Comparison of ENCODE assay signal across 9 mouse cellular contexts in the genomic region with DNA sequence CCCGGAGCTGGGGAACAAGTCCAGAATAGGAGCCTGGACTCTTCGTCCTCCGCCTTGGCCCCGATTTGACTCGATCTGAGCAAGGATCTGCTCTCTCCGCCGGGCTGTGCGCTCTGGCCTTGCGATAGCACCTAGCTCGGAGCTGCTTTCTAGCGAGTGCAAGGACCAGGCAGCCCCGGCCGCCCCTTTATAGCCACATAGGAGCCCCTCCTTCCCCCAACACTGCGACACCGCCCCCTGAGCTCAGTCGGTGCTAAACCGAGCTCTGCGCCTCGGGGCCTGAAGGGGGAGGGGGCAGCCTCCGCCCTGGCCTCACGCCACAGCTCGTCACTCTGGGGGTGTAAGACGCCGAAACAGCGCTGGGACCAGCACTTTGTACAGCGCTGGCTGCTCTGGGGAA. TPM values are rescaled to one million over a fixed set of nuclear protein-coding genes. Genes with fewer than 3 reads are reported as not detected.
DNase-seq lines count a peak whose midpoint lies in the region; ATAC-seq and TF ChIP-seq lines count a peak whose summit lies in the region.
"Had no signal": no experiment of that assay in that cellular context is flagged by ENCODE, and none has a peak within 500 bp of the region (broad histone marks: within the 10 kb centered on the region; RNA-seq: fewer than 3 reads in every experiment).

A gene (minus strand): TSS at position 160 of the 400 bp plus-strand sequence.

- H3K4me1 ChIP-seq in thymus, adult 2 months (replicated peaks; ENCODE audit: control insufficient read depth, insufficient read depth, low read length), result no peaks in the 10 kb centered on the region
- peaks cover 4% of the 10 kb centered on the region for H3K4me1 ChIP-seq in embryonic fibroblast, embryonic 13.5 days (ENCODE audit: control insufficient read depth, insufficient read depth, low read length)
- peaks cover 15% of the 10 kb centered on the region for H3K4me1 ChIP-seq in heart, embryonic 10.5 days
- H3K4me1 ChIP-seq in kidney, embryonic 14.5 days (ENCODE audit: control insufficient read depth, insufficient read depth, low read length), result peaks cover 8% of the 10 kb centered on the region; the same call in 1 of the 2 replicates
- H3K4me1 ChIP-seq in limb, embryonic 13.5 days, result peaks cover 33% of the 10 kb centered on the region
- H3K4me1 ChIP-seq in midbrain, embryonic 16.5 days (ENCODE audit: control insufficient read depth, insufficient read depth, low read length), result peaks cover 14% of the 10 kb centered on the region

- peak within 1 kb of the TSS; percentile 79 for H3K4me2 ChIP-seq in kidney, embryonic 14.5 days (replicated peaks; ENCODE audit: low read depth, low read length)
- peak within 1 kb of the TSS; percentile 85 for H3K4me2 ChIP-seq in limb, embryonic 13.5 days (replicated peaks)
- H3K4me2 ChIP-seq in midbrain, embryonic 16.5 days (ENCODE audit: low read length), result peak within 1 kb of the TSS; percentile 100

- peaks cover 4% of the 10 kb centered on the region; the same call in 1 of the 2 replicates for H3K27me3 ChIP-seq in thymus, adult 2 months (ENCODE audit: control insufficient read depth, insufficient read depth, low read length)
- no peaks in the 10 kb centered on the region for H3K27me3 ChIP-seq in heart, embryonic 10.5 days (ENCODE audit: insufficient read depth, poor library complexity, severe bottlenecking)
- H3K27me3 ChIP-seq in kidney, embryonic 14.5 days (ENCODE audit: control insufficient read depth, insufficient read depth, low read length), result no peaks in the 10 kb centered on the region
- H3K27me3 ChIP-seq in limb, embryonic 13.5 days, result no peaks in the 10 kb centered on the region
- peaks cover 4% of the 10 kb centered on the region for H3K27me3 ChIP-seq in midbrain, embryonic 16.5 days (ENCODE audit: control insufficient read depth, insufficient read depth, low read depth, low read length)
- H3K27me3 ChIP-seq: CH12.LX had no signal

- no peak for TF ChIP-seq CTCF in thymus, adult 2 months (IDR thresholded peaks at IDR 0.05; ENCODE audit: borderline replicate concordance, control insufficient read depth, extremely low read depth, insufficient read depth, low read length, poor library complexity)
- TF ChIP-seq CTCF in embryonic fibroblast, embryonic 13.5 days (IDR thresholded peaks at IDR 0.05; ENCODE audit: borderline replicate concordance, insufficient read depth, low read length), result no peak

- WGBS in thymus, adult 2 months, result 3% methylated on average over 26 of the region's 26 CpGs
- WGBS in heart, embryonic 10.5 days, result under 1% methylated on average over 26 of the region's 26 CpGs
- WGBS in kidney, embryonic 14.5 days, result under 1% methylated on average over 26 of the region's 26 CpGs
- WGBS in limb, embryonic 13.5 days, result under 1% methylated on average over 26 of the region's 26 CpGs
- under 1% methylated on average over 26 of the region's 26 CpGs for WGBS in midbrain, embryonic 16.5 days

- no peak for DNase-seq in thymus, adult 2 months
- no peak for DNase-seq in thymus, postnatal 14 days
- DNase-seq in heart, embryonic 10.5 days (ENCODE audit: low spot score), result peak; percentile 95
- DNase-seq in testis, postnatal 14 days (ENCODE audit: low spot score), result peak; percentile 81

- H3K36me3 ChIP-seq in thymus, adult 2 months (ENCODE audit: control insufficient read depth, insufficient read depth, low read length), result no peaks in the 10 kb centered on the region
- H3K36me3 ChIP-seq in heart, embryonic 10.5 days, result peaks cover 23% of the 10 kb centered on the region
- peaks cover 21% of the 10 kb centered on the region for H3K36me3 ChIP-seq in kidney, embryonic 14.5 days (ENCODE audit: control insufficient read depth, insufficient read depth, low read length)
- H3K36me3 ChIP-seq in limb, embryonic 13.5 days, result peaks cover 22% of the 10 kb centered on the region
- no peaks in the 10 kb centered on the region for H3K36me3 ChIP-seq in midbrain, embryonic 16.5 days (ENCODE audit: control insufficient read depth, insufficient read depth, low read length)

- H3K9me3 ChIP-seq in heart, embryonic 10.5 days, result no peaks in the 10 kb centered on the region
- no peaks in the 10 kb centered on the region for H3K9me3 ChIP-seq in kidney, embryonic 14.5 days (ENCODE audit: control insufficient read depth, low read length)
- no peaks in the 10 kb centered on the region for H3K9me3 ChIP-seq in limb, embryonic 13.5 days
- H3K9me3 ChIP-seq in midbrain, embryonic 16.5 days (replicated peaks; ENCODE audit: control insufficient read depth, low read length, poor library complexity, severe bottlenecking), result no peaks in the 10 kb centered on the region

- no peak within 1 kb of the TSS for H3K27ac ChIP-seq in thymus, adult 2 months (ENCODE audit: control insufficient read depth, insufficient read depth, low read length)
- H3K27ac ChIP-seq in embryonic fibroblast, embryonic 13.5 days (ENCODE audit: insufficient read depth, low read length), result peak within 1 kb of the TSS; percentile 93
- H3K27ac ChIP-seq in heart, embryonic 10.5 days, result peak within 1 kb of the TSS; percentile 94
- H3K27ac ChIP-seq in kidney, embryonic 14.5 days (ENCODE audit: low read depth, low read length), result peak within 1 kb of the TSS; percentile 96
- peak within 1 kb of the TSS; percentile 95 for H3K27ac ChIP-seq in limb, embryonic 13.5 days
- H3K27ac ChIP-seq in midbrain, embryonic 16.5 days (ENCODE audit: low read length), result peak within 1 kb of the TSS; percentile 45

- TF ChIP-seq POLR2A in thymus, adult 2 months (IDR thresholded peaks at IDR 0.05; ENCODE audit: control insufficient read depth, extremely low read depth, insufficient read depth, low read length, poor library complexity), result no peak
- TF ChIP-seq POLR2A in embryonic fibroblast, embryonic 13.5 days (IDR thresholded peaks at IDR 0.05; ENCODE audit: low read depth, low read length), result peak; percentile 99

- H3K9ac ChIP-seq in kidney, embryonic 14.5 days (ENCODE audit: low read depth, low read length), result peak within 1 kb of the TSS; percentile 96
- peak within 1 kb of the TSS; percentile 94 for H3K9ac ChIP-seq in limb, embryonic 13.5 days
- H3K9ac ChIP-seq in midbrain, embryonic 16.5 days (ENCODE audit: low read depth, low read length), result peak within 1 kb of the TSS; percentile 62

- peak within 1 kb of the TSS; percentile 11; the same call in 1 of the 2 replicates for H3K4me3 ChIP-seq in thymus, adult 2 months (ENCODE audit: control insufficient read depth, insufficient read depth, low read length)
- H3K4me3 ChIP-seq in embryonic fibroblast, embryonic 13.5 days (ENCODE audit: insufficient read depth, low read length), result peak within 1 kb of the TSS; percentile 72
- H3K4me3 ChIP-seq in heart, embryonic 10.5 days, result peak within 1 kb of the TSS; percentile 79
- H3K4me3 ChIP-seq in kidney, embryonic 14.5 days (ENCODE audit: low read length), result peak within 1 kb of the TSS; percentile 84
- peak within 1 kb of the TSS; percentile 83 for H3K4me3 ChIP-seq in limb, embryonic 13.5 days
- peak within 1 kb of the TSS; percentile 65 for H3K4me3 ChIP-seq in midbrain, embryonic 16.5 days (ENCODE audit: low read depth, low read length)

- ATAC-seq in kidney, embryonic 14.5 days (ENCODE audit: low FRiP score, low TSS enrichment), result peak; percentile 91
- peak; percentile 91 for ATAC-seq in limb, embryonic 13.5 days (ENCODE audit: low FRiP score, low read depth)
- ATAC-seq in midbrain, embryonic 16.5 days, result peak; percentile 65

RNA-seq across cellular contexts. Expression of the gene that starts here (rescaled TPM):
- 2.9 and 3.8 TPM in 2 replicates for polyA plus RNA-seq in thymus, adult 2 months (2012; rRNA removed)
- polyA plus RNA-seq in embryonic fibroblast, embryonic 13.5 days (2011; ENCODE audit: insufficient read length, low read depth, missing spikeins), result 40.6 and 68.9 TPM in 2 replicates
- 53.5 and 54.7 TPM in 2 replicates for polyA plus RNA-seq in heart, embryonic 10.5 days (2016; fragmentation: Nextera tagmentation; extraction: Ambion mirVana)
- 36.8 and 70.7 TPM in 2 replicates for polyA plus RNA-seq in kidney, embryonic 14.5 days (2014; fragmentation: Nextera tagmentation; extraction: Ambion mirVana)
- polyA plus RNA-seq in limb, embryonic 13.5 days (2015; fragmentation: Nextera tagmentation; extraction: Ambion mirVana), result 53.6 TPM in 2 replicates
- polyA plus RNA-seq in midbrain, embryonic 16.5 days (2015; fragmentation: Nextera tagmentation; extraction: Ambion mirVana), result 6.1 and 7.5 TPM in 2 replicates

Comparison
In these comparisons a context has a peak if more than half of its experiments do, and no peak if none do; other contexts are left out.
1. DNase-seq: peak in heart, embryonic 10.5 days (single experiment) and testis, postnatal 14 days (single experiment); none in thymus, adult 2 months (single experiment) and thymus, postnatal 14 days (single experiment).
2. H3K4me3 ChIP-seq: peak in every context shown above with its lines; median percentile 84 in kidney, embryonic 14.5 days; 83 in limb, embryonic 13.5 days; 79 in heart, embryonic 10.5 days; 72 in embryonic fibroblast, embryonic 13.5 days; 65 in midbrain, embryonic 16.5 days; 11 in thymus, adult 2 months.
3. Peak in every context shown above with its lines, with median percentiles within 50 percentile points of each other: ATAC-seq, H3K4me2 ChIP-seq and H3K9ac ChIP-seq.